Mouse (Mus musculus): ENCODE measurements around the gene Eml1. TPM values are rescaled to one million over a fixed set of nuclear protein-coding genes. Genes with fewer than 3 reads are reported as not detected.

Eml1 gene
- polyA plus RNA-seq, 2 experiments, result 38.4 to 44.4 TPM

DNA sequence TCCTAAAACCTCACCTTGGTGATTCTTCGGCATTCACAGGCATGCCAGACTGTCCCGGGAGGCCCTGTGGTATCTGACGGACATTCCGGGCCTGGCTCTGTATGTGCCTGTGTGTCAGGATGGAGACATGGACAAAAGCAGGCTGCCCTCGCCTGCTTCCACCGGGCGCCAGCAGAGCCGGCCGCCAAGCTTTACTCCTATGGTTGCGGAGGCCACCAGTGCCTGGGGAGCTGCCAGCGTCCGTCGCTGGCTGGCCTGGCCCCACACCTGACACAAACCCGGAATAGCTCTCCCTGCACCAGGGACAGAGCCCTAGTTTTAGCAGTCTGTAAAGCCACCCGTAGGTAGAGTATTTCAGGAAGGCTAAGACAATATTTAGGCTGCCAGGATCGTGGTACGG lies 1.5 kb downstream of the Eml1 start:
- no peak overlapping the region for H3K27ac ChIP-seq (replicated peaks; ENCODE audit: low read depth, low read length)
- TF ChIP-seq POLR2A (IDR thresholded peaks at IDR 0.05; ENCODE audit: borderline replicate concordance, extremely low read depth, insufficient read depth, insufficient read length), result no peak
- H3K4me1 ChIP-seq (ENCODE audit: control insufficient read depth, insufficient read depth, low read length), result peaks cover 26% of the 10 kb centered on the region
- no peak overlapping the region for H3K4me3 ChIP-seq (replicated peaks; ENCODE audit: low read length)
- H3K27me3 ChIP-seq (ENCODE audit: control insufficient read depth, insufficient read depth, low read length), result no peaks in the 10 kb centered on the region
- WGBS, result 76% methylated on average over 17 of the region's 17 CpGs
- H3K36me3 ChIP-seq (ENCODE audit: control insufficient read depth, insufficient read depth, low read length), result no peaks in the 10 kb centered on the region
- H3K4me2 ChIP-seq (replicated peaks; ENCODE audit: low read depth, low read length, severe bottlenecking), result no peak overlapping the region
- no peak for DNase-seq (ENCODE audit: low spot score)
- no peak overlapping the region for H3K9ac ChIP-seq (ENCODE audit: low read depth, low read length, severe bottlenecking)
- no peak for ATAC-seq (ENCODE audit: low FRiP score, low read depth)
- H3K9me3 ChIP-seq (ENCODE audit: control insufficient read depth, low read length), result no peaks in the 10 kb centered on the region

GRCm38 (mm10) chr12:108373611-108374010 lies 2.9 kb downstream of the Eml1 start:
- 15% methylated on average over 9 of the region's 9 CpGs for WGBS
- Histone ChIP-seq H3K4me3 (replicated peaks; ENCODE audit: low read length) (no peak overlapping the region), H3K4me2 (replicated peaks; ENCODE audit: low read depth, low read length, severe bottlenecking) (no peak overlapping the region), H3K27me3 (ENCODE audit: control insufficient read depth, insufficient read depth, low read length) (no peaks in the 10 kb centered on the region), H3K27ac (replicated peaks; ENCODE audit: low read depth, low read length) (no peak overlapping the region), H3K9me3 (ENCODE audit: control insufficient read depth, low read length) (no peaks in the 10 kb centered on the region), H3K9ac (ENCODE audit: low read depth, low read length, severe bottlenecking) (no peak overlapping the region), H3K4me1 (ENCODE audit: control insufficient read depth, insufficient read depth, low read length) (peaks cover 26% of the 10 kb centered on the region), H3K36me3 (ENCODE audit: control insufficient read depth, insufficient read depth, low read length) (no peaks in the 10 kb centered on the region)
- no peak for TF ChIP-seq POLR2A (IDR thresholded peaks at IDR 0.05; ENCODE audit: borderline replicate concordance, extremely low read depth, insufficient read depth, insufficient read length)
- DNase-seq (ENCODE audit: low spot score) (peak; percentile 37), ATAC-seq (ENCODE audit: low FRiP score, low read depth) (no peak)

DNA sequence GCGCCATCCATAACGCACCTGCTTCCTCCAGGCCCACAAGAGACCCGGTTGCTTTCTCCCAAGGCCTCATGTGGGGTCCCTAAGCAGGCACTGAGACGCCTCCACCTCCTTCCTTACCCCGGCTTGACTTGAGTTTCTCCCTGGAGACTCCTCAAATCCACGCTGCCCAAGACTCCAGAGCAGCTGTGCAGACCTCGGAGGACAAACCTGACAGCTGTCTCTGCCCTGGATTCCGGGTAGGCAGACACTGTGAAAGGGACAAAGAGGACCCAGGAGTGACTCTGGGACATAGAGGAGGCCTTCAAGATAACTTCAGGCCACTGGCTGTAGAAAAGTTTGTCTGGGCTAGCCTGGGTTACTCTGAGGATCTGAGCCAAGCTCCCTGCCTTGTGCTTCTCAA lies 3.9 kb downstream of the Eml1 start:
- WGBS, result 67% methylated on average over 8 of the region's 8 CpGs
- no peak for TF ChIP-seq POLR2A (IDR thresholded peaks at IDR 0.05; ENCODE audit: borderline replicate concordance, extremely low read depth, insufficient read depth, insufficient read length)
- no peak; the same call in 1 of the 2 replicates for ATAC-seq (ENCODE audit: low FRiP score, low read depth)
- no peak for DNase-seq (ENCODE audit: low spot score)
- Histone ChIP-seq H3K4me3 (replicated peaks; ENCODE audit: low read length) (no peak overlapping the region), H3K36me3 (ENCODE audit: control insufficient read depth, insufficient read depth, low read length) (no peaks in the 10 kb centered on the region), H3K27me3 (ENCODE audit: control insufficient read depth, insufficient read depth, low read length) (no peaks in the 10 kb centered on the region), H3K4me1 (ENCODE audit: control insufficient read depth, insufficient read depth, low read length) (peaks cover 22% of the 10 kb centered on the region), H3K9me3 (ENCODE audit: control insufficient read depth, low read length) (no peaks in the 10 kb centered on the region), H3K4me2 (replicated peaks; ENCODE audit: low read depth, low read length, severe bottlenecking) (no peak overlapping the region), H3K9ac (ENCODE audit: low read depth, low read length, severe bottlenecking) (no peak overlapping the region), H3K27ac (replicated peaks; ENCODE audit: low read depth, low read length) (no peak overlapping the region)

DNA sequence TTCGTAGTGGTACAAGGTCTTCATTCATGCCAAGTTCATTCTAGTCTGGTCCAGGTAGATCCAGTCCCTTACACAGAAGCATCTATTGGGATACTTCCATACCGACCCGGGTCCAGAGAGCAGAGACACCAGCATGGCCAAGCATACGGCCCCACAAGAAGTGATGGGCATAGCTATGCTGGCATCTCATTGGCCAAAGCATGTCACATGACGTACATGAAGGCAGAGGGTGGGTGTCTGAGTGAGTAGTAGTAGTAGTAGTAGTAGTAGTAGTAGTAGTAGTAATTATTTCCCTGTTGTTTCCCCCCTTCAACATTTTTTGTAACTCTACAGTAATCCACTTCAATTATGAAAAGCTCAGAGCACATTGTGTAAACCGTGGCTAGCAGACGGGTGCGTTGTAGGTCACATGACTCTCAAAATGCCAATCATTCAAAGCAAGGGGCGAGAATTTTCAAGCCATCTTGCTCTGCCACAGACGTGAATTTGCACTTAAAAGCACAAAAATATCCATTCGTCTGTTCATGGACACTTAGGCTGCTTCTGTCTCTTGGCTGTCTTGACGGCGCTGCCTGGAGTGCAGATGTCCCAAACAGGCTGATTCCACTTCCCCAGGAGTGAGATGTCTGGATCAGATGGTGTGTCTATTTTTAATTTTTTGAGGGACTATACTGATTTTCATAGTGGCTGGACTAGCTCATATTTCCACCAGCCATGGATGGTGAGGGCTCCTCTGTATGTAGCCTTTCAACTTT lies 7.8 kb downstream of the Eml1 start:
- no peaks in the 10 kb centered on the region for H3K9me3 ChIP-seq (ENCODE audit: control insufficient read depth, low read length)
- 86% methylated on average over 13 of the region's 13 CpGs for WGBS
- ATAC-seq (ENCODE audit: low FRiP score, low read depth), result no peak
- no peak for DNase-seq (ENCODE audit: low spot score)
- no peak overlapping the region for H3K4me2 ChIP-seq (replicated peaks; ENCODE audit: low read depth, low read length, severe bottlenecking)
- TF ChIP-seq POLR2A (IDR thresholded peaks at IDR 0.05; ENCODE audit: borderline replicate concordance, extremely low read depth, insufficient read depth, insufficient read length), result no peak
- no peak overlapping the region for H3K9ac ChIP-seq (ENCODE audit: low read depth, low read length, severe bottlenecking)
- H3K27ac ChIP-seq (replicated peaks; ENCODE audit: low read depth, low read length), result no peak overlapping the region
- peaks cover 12% of the 10 kb centered on the region for H3K4me1 ChIP-seq (ENCODE audit: control insufficient read depth, insufficient read depth, low read length)
- H3K4me3 ChIP-seq (replicated peaks; ENCODE audit: low read length), result no peak overlapping the region
- H3K36me3 ChIP-seq (ENCODE audit: control insufficient read depth, insufficient read depth, low read length), result no peaks in the 10 kb centered on the region
- no peaks in the 10 kb centered on the region for H3K27me3 ChIP-seq (ENCODE audit: control insufficient read depth, insufficient read depth, low read length)

GRCm38 (mm10) chr12:108386476-108387232 lies 15.9 kb downstream of the Eml1 start:
- H3K4me2 ChIP-seq (replicated peaks; ENCODE audit: low read depth, low read length, severe bottlenecking), result no peak overlapping the region
- no peak for TF ChIP-seq POLR2A (IDR thresholded peaks at IDR 0.05; ENCODE audit: borderline replicate concordance, extremely low read depth, insufficient read depth, insufficient read length)
- peaks cover 10% of the 10 kb centered on the region; the same call in 1 of the 2 replicates for H3K4me1 ChIP-seq (ENCODE audit: control insufficient read depth, insufficient read depth, low read length)
- WGBS, result 32% methylated on average over 13 of the region's 13 CpGs
- no peaks in the 10 kb centered on the region for H3K36me3 ChIP-seq (ENCODE audit: control insufficient read depth, insufficient read depth, low read length)
- H3K27me3 ChIP-seq (ENCODE audit: control insufficient read depth, insufficient read depth, low read length), result no peaks in the 10 kb centered on the region
- H3K27ac ChIP-seq (replicated peaks; ENCODE audit: low read depth, low read length), result no peak overlapping the region
- DNase-seq (ENCODE audit: low spot score), result peak; percentile 42
- H3K9ac ChIP-seq (ENCODE audit: low read depth, low read length, severe bottlenecking), result peak overlapping the region; percentile 25; the same call in 1 of the 2 replicates
- H3K4me3 ChIP-seq (replicated peaks; ENCODE audit: low read length), result no peak overlapping the region
- no peak for ATAC-seq (ENCODE audit: low FRiP score, low read depth)
- no peaks in the 10 kb centered on the region for H3K9me3 ChIP-seq (ENCODE audit: control insufficient read depth, low read length)
